8 mouse cellular contexts compared by ENCODE assay signal in genomic region chr10:86302761-86303494, GRCm38 (mm10). TPM values are rescaled to one million over a fixed set of nuclear protein-coding genes. Genes with fewer than 3 reads are reported as not detected.
DNase-seq lines count a peak whose midpoint lies in the region; ATAC-seq and TF ChIP-seq lines count a peak whose summit lies in the region.

No protein-coding gene starts in this region.

- H3K9ac ChIP-seq in CH12.LX (ENCODE audit: insufficient read depth, low read depth), result no peak overlapping the region
- no peak overlapping the region for H3K9ac ChIP-seq in forebrain, embryonic 14.5 days (ENCODE audit: low read length)
- peak overlapping the region; percentile 93 for H3K9ac ChIP-seq in heart, postnatal 0 days (replicated peaks; ENCODE audit: low read depth, low read length)
- no peak overlapping the region for H3K9ac ChIP-seq in liver, embryonic 14.5 days (replicated peaks)
- H3K9ac ChIP-seq in neural tube, embryonic 13.5 days, result peak overlapping the region; percentile 77

- peaks cover 0 to 7% of the 10 kb centered on the region in 2 experiments; a peak in 2 of 4 replicates for H3K4me1 ChIP-seq in CH12.LX (ENCODE audit: control insufficient read depth in 1 of 2, insufficient read depth in 2 of 2)
- peaks cover 31% of the 10 kb centered on the region for H3K4me1 ChIP-seq in forebrain, embryonic 14.5 days (ENCODE audit: control insufficient read depth, insufficient read depth, low read length)
- H3K4me1 ChIP-seq in heart, postnatal 0 days (ENCODE audit: control insufficient read depth, insufficient read depth), result peaks cover 10% of the 10 kb centered on the region
- H3K4me1 ChIP-seq in liver, embryonic 14.5 days (replicated peaks; ENCODE audit: control insufficient read depth in 2 of 2, insufficient read depth in 2 of 2, low read length in 1 of 2), result 0 out of 4 replicates have a peak, but pooled peaks cover 0 to 3% of the 10 kb centered on the region in 2 experiments
- H3K4me1 ChIP-seq in neural tube, embryonic 13.5 days (replicated peaks), result peaks cover 39% of the 10 kb centered on the region

- peak; percentile 59 for TF ChIP-seq RAD21 in CH12.LX (IDR thresholded peaks at IDR 0.05; ENCODE audit: low read depth, low read length)

- H3K27ac ChIP-seq in CH12.LX (ENCODE audit: insufficient read depth, low read depth), result no peak overlapping the region
- 0 out of 2 replicates have a peak overlapping the region, but pooled peaks have one; percentile 27 for H3K27ac ChIP-seq in forebrain, embryonic 14.5 days (ENCODE audit: low read depth, low read length)
- H3K27ac ChIP-seq in heart, postnatal 0 days (ENCODE audit: low read depth), result peak overlapping the region; percentile 93
- H3K27ac ChIP-seq in liver, embryonic 14.5 days, result no peak overlapping the region
- peak overlapping the region; percentile 54; the same call in 1 of the 2 replicates for H3K27ac ChIP-seq in neural tube, embryonic 13.5 days (replicated peaks)

- dilution Hi-C loops in CH12.LX (cut with MboI; ENCODE audit: extremely low pct_ligation_motif_present, extremely low pct_unique_long_range_greater_than_20kb, low sequenced_read_pairs), result no loop called here

- peak; percentile 40; the same call in 1 of the 2 replicates for ATAC-seq in forebrain, embryonic 14.5 days
- peak; percentile 78 for ATAC-seq in heart, postnatal 0 days (ENCODE audit: insufficient read depth, low read depth)
- peak; percentile 80 for ATAC-seq in liver, embryonic 14.5 days (ENCODE audit: insufficient read depth)
- ATAC-seq in neural tube, embryonic 13.5 days (ENCODE audit: low read depth), result 0 out of 2 replicates have a peak, but pooled peaks have one; percentile 17

- peaks cover 0 to 11% of the 10 kb centered on the region in 2 experiments for H3K36me3 ChIP-seq in CH12.LX (replicated peaks in 1 of 2; ENCODE audit: control insufficient read depth in 1 of 2, insufficient read depth in 1 of 2, low read length in 1 of 2)
- H3K36me3 ChIP-seq in forebrain, embryonic 14.5 days (ENCODE audit: control insufficient read depth, insufficient read depth, low read length), result no peaks in the 10 kb centered on the region
- peaks cover 29% of the 10 kb centered on the region for H3K36me3 ChIP-seq in heart, postnatal 0 days (replicated peaks; ENCODE audit: control insufficient read depth, insufficient read depth, low read length)
- H3K36me3 ChIP-seq in liver, embryonic 14.5 days (replicated peaks; ENCODE audit: control insufficient read depth, insufficient read depth, low read depth), result no peaks in the 10 kb centered on the region
- no peaks in the 10 kb centered on the region for H3K36me3 ChIP-seq in neural tube, embryonic 13.5 days

- TF ChIP-seq POLR2A in CH12.LX (IDR thresholded peaks at IDR 0.05; ENCODE audit: low read depth, low read length), result no peak

- peak; percentile 10 to 80; a peak in 3 of 4 replicates for TF ChIP-seq CTCF in CH12.LX (conservative IDR thresholded peaks at IDR 0.05 in 1 of 2, IDR thresholded peaks at IDR 0.05 in 1 of 2; ENCODE audit: low read depth in 2 of 2, low read length in 2 of 2)
- TF ChIP-seq CTCF in heart, postnatal 0 days (IDR thresholded peaks at IDR 0.05; ENCODE audit: low read depth), result peak; percentile 88
- peak; percentile 91 for TF ChIP-seq CTCF in liver, embryonic 14.5 days (IDR thresholded peaks at IDR 0.05; ENCODE audit: low read depth)

- no peaks in the 10 kb centered on the region for H3K9me3 ChIP-seq in CH12.LX (replicated peaks; ENCODE audit: low read length)
- H3K9me3 ChIP-seq in forebrain, embryonic 14.5 days (replicated peaks; ENCODE audit: control insufficient read depth, low read length), result no peaks in the 10 kb centered on the region
- no peaks in the 10 kb centered on the region for H3K9me3 ChIP-seq in heart, postnatal 0 days (replicated peaks; ENCODE audit: control insufficient read depth, low read length)
- no peaks in the 10 kb centered on the region for H3K9me3 ChIP-seq in liver, embryonic 14.5 days (ENCODE audit: control insufficient read depth, low read length)
- no peaks in the 10 kb centered on the region for H3K9me3 ChIP-seq in neural tube, embryonic 13.5 days

- peak; percentile 54 for DNase-seq in CH12.LX (ENCODE audit: extremely low read depth)
- DNase-seq in c-Kit-positive CD71-positive TER-119-negative erythroid progenitor cells, embryonic 14.5 days (ENCODE audit: low read depth), result peak; percentile 53
- DNase-seq in forebrain, embryonic 14.5 days (ENCODE audit: low spot score), result peak; percentile 80
- peak; percentile 93 for DNase-seq in heart, postnatal 0 days (ENCODE audit: low spot score)
- DNase-seq in kidney, postnatal 36 days, result peak; percentile 87 to 90
- peak; percentile 26 to 47 (median 29) for DNase-seq in liver, embryonic 14.5 days (ENCODE audit: low read depth in 3 of 3, low spot score in 3 of 3)
- peak; percentile 13 for DNase-seq in thymus, postnatal 25 days

- TF ChIP-seq EP300 in CH12.LX (IDR thresholded peaks at IDR 0.05; ENCODE audit: low read length), result no peak
- TF ChIP-seq EP300 in heart, postnatal 0 days (IDR thresholded peaks at IDR 0.05; ENCODE audit: low read depth), result peak; percentile 87; the same call in 1 of the 2 replicates
- TF ChIP-seq EP300 in liver, embryonic 14.5 days (IDR thresholded peaks at IDR 0.05; ENCODE audit: low read depth), result no peak

- no peak overlapping the region for H3K4me2 ChIP-seq in CH12.LX (ENCODE audit: insufficient read depth, low read depth, poor library complexity, severe bottlenecking)
- H3K4me2 ChIP-seq in forebrain, embryonic 14.5 days (ENCODE audit: low read length), result peak overlapping the region; percentile 25; the same call in 1 of the 2 replicates
- H3K4me2 ChIP-seq in heart, postnatal 0 days (ENCODE audit: low read depth, low read length), result peak overlapping the region; percentile 61
- H3K4me2 ChIP-seq in liver, embryonic 14.5 days (ENCODE audit: low read depth), result no peak overlapping the region
- peak overlapping the region; percentile 85 for H3K4me2 ChIP-seq in neural tube, embryonic 13.5 days

- 13% methylated on average over 8 of the region's 8 CpGs for WGBS in forebrain, embryonic 14.5 days
- WGBS in heart, postnatal 0 days, result 24% methylated on average over 8 of the region's 8 CpGs
- WGBS in liver, embryonic 14.5 days (ENCODE audit: insufficient replicate concordance), result 26% methylated on average over 8 of the region's 8 CpGs
- WGBS in neural tube, embryonic 13.5 days, result 22% methylated on average over 8 of the region's 8 CpGs

- no peaks in the 10 kb centered on the region for H3K79me2 ChIP-seq in CH12.LX (replicated peaks; ENCODE audit: control insufficient read depth, extremely low read depth, insufficient read depth, poor library complexity, severe bottlenecking)

- H3K4me3 ChIP-seq in CH12.LX (replicated peaks in 1 of 3; ENCODE audit: low read depth in 2 of 3, low read length in 2 of 3, poor library complexity in 1 of 3), result no peak overlapping the region
- H3K4me3 ChIP-seq in forebrain, embryonic 14.5 days (ENCODE audit: low read depth, low read length), result no peak overlapping the region
- H3K4me3 ChIP-seq in heart, postnatal 0 days (ENCODE audit: low read depth, low read length), result peak overlapping the region; percentile 58
- no peak overlapping the region for H3K4me3 ChIP-seq in liver, embryonic 14.5 days (ENCODE audit: insufficient read depth in 1 of 2, low read depth in 2 of 2, low read length in 2 of 2)
- peak overlapping the region; percentile 51 for H3K4me3 ChIP-seq in neural tube, embryonic 13.5 days

- H3K27me3 ChIP-seq in CH12.LX (replicated peaks), result no peaks in the 10 kb centered on the region
- H3K27me3 ChIP-seq in forebrain, embryonic 14.5 days (replicated peaks; ENCODE audit: control insufficient read depth, insufficient read depth, low read length), result no peaks in the 10 kb centered on the region
- no peaks in the 10 kb centered on the region for H3K27me3 ChIP-seq in heart, postnatal 0 days (ENCODE audit: control insufficient read depth, insufficient read depth, low read length)
- H3K27me3 ChIP-seq in liver, embryonic 14.5 days (ENCODE audit: control insufficient read depth, insufficient read depth, low read length), result peaks cover 28% of the 10 kb centered on the region
- peaks cover 26% of the 10 kb centered on the region for H3K27me3 ChIP-seq in neural tube, embryonic 13.5 days

- in situ Hi-C loops in CH12.LX (cut with MboI; ENCODE audit: low pct_ligation_motif_present, low pct_unique_long_range_greater_than_20kb, low sequenced_read_pairs), result no loop called here

TF ChIP-seq in CH12.LX, 34 proteins besides CTCF, POLR2A, EP300 and RAD21:
- TF ChIP-seq MAX (IDR thresholded peaks at IDR 0.05; ENCODE audit: low read length) (peak; percentile 54; the same call in 1 of the 2 replicates), SMC3 (IDR thresholded peaks at IDR 0.05; ENCODE audit: low read depth, low read length) (peak; percentile 86), IRF4 (IDR thresholded peaks at IDR 0.05; ENCODE audit: low read depth, low read length) (no peak), MAFK (IDR thresholded peaks at IDR 0.05; ENCODE audit: insufficient replicate concordance, low read length) (no peak), MEF2A (IDR thresholded peaks at IDR 0.05; ENCODE audit: borderline replicate concordance, low read depth, low read length) (0 out of 2 replicates have a peak, but pooled peaks have one; percentile 9), MYC (IDR thresholded peaks at IDR 0.05; ENCODE audit: low read depth, low read length) (0 out of 2 replicates have a peak, but pooled peaks have one; percentile 32), BHLHE40 (IDR thresholded peaks at IDR 0.05; ENCODE audit: low read depth, low read length) (no peak), ZC3H11A (IDR thresholded peaks at IDR 0.05; ENCODE audit: low read depth, low read length) (0 out of 2 replicates have a peak, but pooled peaks have one; percentile 8)

RNA-seq across cellular contexts. Expression of gene Timp3, which starts 2.8 kb away (rescaled TPM):
- total RNA-seq in CH12.LX (2012; rRNA removed), result 0.08 and 0.17 TPM in 2 replicates
- total RNA-seq in CH12.LX (2014; rRNA removed), result not detected in 2 replicates
- 0.09 and 0.14 TPM in 2 replicates for polyA plus RNA-seq in CH12.LX (2012; ENCODE audit: insufficient read length, low read depth)
- 7.9 and 13.8 TPM in 2 replicates for polyA plus RNA-seq in forebrain, embryonic 14.5 days (2014; fragmentation: Nextera tagmentation; extraction: Ambion mirVana)
- 164 and 257 TPM in 2 replicates for total RNA-seq in heart, postnatal 0 days (2014; rRNA removed; ENCODE audit: low replicate concordance)
- polyA plus RNA-seq in heart, postnatal 0 days (2015; fragmentation: Nextera tagmentation; extraction: Ambion mirVana), result 57.0 and 66.0 TPM in 2 replicates
- 2.7 and 3.2 TPM in 2 replicates for polyA plus RNA-seq in liver, embryonic 14.5 days (2012; rRNA removed)
- 3.8 and 4.8 TPM in 2 replicates for polyA plus RNA-seq in liver, embryonic 14.5 days (2014; fragmentation: Nextera tagmentation; extraction: Ambion mirVana)
- polyA plus RNA-seq in neural tube, embryonic 13.5 days (2015; fragmentation: Nextera tagmentation; extraction: Ambion mirVana), result 51.2 and 52.4 TPM in 2 replicates

Comparison
In these comparisons a context has a peak if more than half of its experiments do, and no peak if none do; other contexts are left out.
1. DNase-seq: peak in every context shown above with its lines; median percentile 93 in heart, postnatal 0 days; 88 in kidney, postnatal 36 days; 80 in forebrain, embryonic 14.5 days; 54 in CH12.LX; 53 in c-Kit-positive CD71-positive TER-119-negative erythroid progenitor cells, embryonic 14.5 days; 29 in liver, embryonic 14.5 days; 13 in thymus, postnatal 25 days.
2. H3K27ac ChIP-seq: peak in forebrain, embryonic 14.5 days (single experiment), heart, postnatal 0 days (single experiment) and neural tube, embryonic 13.5 days (single experiment); none in CH12.LX (single experiment) and liver, embryonic 14.5 days (single experiment).
3. H3K4me2 ChIP-seq: peak in forebrain, embryonic 14.5 days (single experiment), heart, postnatal 0 days (single experiment) and neural tube, embryonic 13.5 days (single experiment); none in CH12.LX (single experiment) and liver, embryonic 14.5 days (single experiment).
4. H3K4me3 ChIP-seq: peak in heart, postnatal 0 days (single experiment) and neural tube, embryonic 13.5 days (single experiment); none in CH12.LX (0 of 3), forebrain, embryonic 14.5 days (single experiment) and liver, embryonic 14.5 days (0 of 2).
5. H3K9ac ChIP-seq: peak in heart, postnatal 0 days (single experiment) and neural tube, embryonic 13.5 days (single experiment); none in CH12.LX (single experiment), forebrain, embryonic 14.5 days (single experiment) and liver, embryonic 14.5 days (single experiment).
6. ATAC-seq: peak in every context shown above with its lines; median percentile 80 in liver, embryonic 14.5 days; 78 in heart, postnatal 0 days; 40 in forebrain, embryonic 14.5 days; 17 in neural tube, embryonic 13.5 days.
7. Peak in every context shown above with its lines, with median percentiles within 50 percentile points of each other: CTCF ChIP-seq.